Mouse (Mus musculus): ENCODE measurements around the gene Hnrnpa3. TPM values are rescaled to one million over a fixed set of nuclear protein-coding genes. Genes with fewer than 3 reads are reported as not detected.
"Not testable (repeated sequence)": the region's sequence is repeated elsewhere in the genome, so short reads cannot be mapped to it uniquely, and the experiment has no call there.

Hnrnpa3 gene
- polyA plus RNA-seq, 1 experiment from 2014 or later = 384 TPM

GRCm38 (mm10) chr2:75626597-75627440 lies 32.2 kb upstream of the Hnrnpa3 start:
- no peaks in the 10 kb centered on the region for H3K4me1 ChIP-seq
- DNase-seq (ENCODE audit: low spot score) = no peak
- no peak overlapping the region for H3K27ac ChIP-seq (replicated peaks)
- no peak overlapping the region for H3K4me3 ChIP-seq
- H3K9me3 ChIP-seq = no peaks in the 10 kb centered on the region
- 85% methylated on average over 6 of the region's 6 CpGs for WGBS
- no peaks in the 10 kb centered on the region for H3K36me3 ChIP-seq (replicated peaks)
- no peaks in the 10 kb centered on the region for H3K27me3 ChIP-seq (replicated peaks; ENCODE audit: low read depth, poor library complexity, severe bottlenecking)

DNA sequence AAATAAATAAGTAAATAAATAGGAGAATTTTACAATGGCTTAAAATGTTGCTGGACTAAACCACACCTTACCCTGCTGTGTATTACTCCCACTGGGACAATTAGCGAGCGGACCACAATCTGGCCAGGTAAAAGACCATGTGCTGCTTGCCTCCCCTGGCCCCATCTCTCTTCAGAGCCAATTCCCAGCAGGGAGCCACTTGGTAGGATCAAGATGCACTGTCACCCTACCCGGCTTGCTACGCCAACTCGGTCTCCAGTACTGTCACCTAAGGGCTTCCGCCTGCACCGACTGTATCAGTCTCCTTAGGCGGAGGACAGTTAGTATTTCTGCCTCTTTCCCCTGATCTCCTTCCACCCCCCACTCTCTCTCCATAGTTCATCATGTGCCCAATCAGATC lies 30.6 kb upstream of the Hnrnpa3 start:
- H3K27ac ChIP-seq (replicated peaks) = no peak overlapping the region
- no peaks in the 10 kb centered on the region for H3K36me3 ChIP-seq (replicated peaks)
- H3K4me3 ChIP-seq = no peak overlapping the region
- no peaks in the 10 kb centered on the region for H3K27me3 ChIP-seq (replicated peaks; ENCODE audit: low read depth, poor library complexity, severe bottlenecking)
- 0 out of 2 replicates have a peak, but pooled peaks cover 2% of the 10 kb centered on the region for H3K4me1 ChIP-seq
- H3K9me3 ChIP-seq = no peaks in the 10 kb centered on the region
- no peak for DNase-seq (ENCODE audit: low spot score)
- 89% methylated on average over 8 of the region's 8 CpGs for WGBS

DNA sequence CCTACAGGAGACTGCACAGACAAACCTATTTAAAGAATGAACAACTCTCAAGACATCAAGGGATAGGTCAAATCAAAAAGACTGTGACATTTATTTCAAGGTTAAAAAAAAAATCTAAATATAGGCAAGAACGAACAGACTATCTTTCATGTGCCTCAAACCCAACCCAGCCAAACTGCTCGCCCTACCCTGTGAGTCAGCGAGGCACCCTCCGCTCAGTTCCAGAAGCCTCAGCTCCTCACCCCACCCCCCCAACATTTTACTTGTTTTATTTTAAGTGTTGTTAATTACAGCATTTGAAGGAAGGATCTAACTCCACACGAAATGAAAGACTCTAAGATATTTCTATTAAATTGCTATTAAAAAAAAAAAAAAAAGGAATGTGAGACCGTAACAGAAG lies 27.6 kb upstream of the Hnrnpa3 start:
- peaks cover 15% of the 10 kb centered on the region for H3K4me1 ChIP-seq

GRCm38 (mm10) chr2:75632043-75632442 lies 27.0 kb upstream of the Hnrnpa3 start:
- no peaks in the 10 kb centered on the region for H3K9me3 ChIP-seq
- H3K27ac ChIP-seq (replicated peaks) = no peak overlapping the region
- DNase-seq (ENCODE audit: low spot score) = no peak
- no peak overlapping the region for H3K4me3 ChIP-seq
- peaks cover 15% of the 10 kb centered on the region for H3K4me1 ChIP-seq
- 84% methylated on average over 6 of the region's 6 CpGs for whole genome bisulfite sequencing
- no peaks in the 10 kb centered on the region for H3K36me3 ChIP-seq (replicated peaks)
- no peaks in the 10 kb centered on the region for H3K27me3 ChIP-seq (replicated peaks; ENCODE audit: low read depth, poor library complexity, severe bottlenecking)

More for the DNA sequence above, 27.6 kb upstream of the Hnrnpa3 start:
- Histone ChIP-seq H3K27ac (replicated peaks) (no peak overlapping the region), H3K36me3 (replicated peaks) (no peaks in the 10 kb centered on the region), H3K27me3 (replicated peaks; ENCODE audit: low read depth, poor library complexity, severe bottlenecking) (no peaks in the 10 kb centered on the region), H3K9me3 (no peaks in the 10 kb centered on the region), H3K4me3 (no peak overlapping the region)
- DNase-seq (ENCODE audit: low spot score) = no peak
- 84% methylated on average over 6 of the region's 6 CpGs for WGBS

GRCm38 (mm10) chr2:75632721-75633181 lies 26.3 kb upstream of the Hnrnpa3 start:
- Histone ChIP-seq H3K27ac (replicated peaks) (no peak overlapping the region), H3K27me3 (replicated peaks; ENCODE audit: low read depth, poor library complexity, severe bottlenecking) (no peaks in the 10 kb centered on the region), H3K4me3 (no peak overlapping the region), H3K36me3 (replicated peaks) (no peaks in the 10 kb centered on the region), H3K4me1 (peaks cover 15% of the 10 kb centered on the region), H3K9me3 (no peaks in the 10 kb centered on the region)
- DNase-seq (ENCODE audit: low spot score) = no peak
- 90% methylated on average over 12 of the region's 12 CpGs for WGBS

DNA sequence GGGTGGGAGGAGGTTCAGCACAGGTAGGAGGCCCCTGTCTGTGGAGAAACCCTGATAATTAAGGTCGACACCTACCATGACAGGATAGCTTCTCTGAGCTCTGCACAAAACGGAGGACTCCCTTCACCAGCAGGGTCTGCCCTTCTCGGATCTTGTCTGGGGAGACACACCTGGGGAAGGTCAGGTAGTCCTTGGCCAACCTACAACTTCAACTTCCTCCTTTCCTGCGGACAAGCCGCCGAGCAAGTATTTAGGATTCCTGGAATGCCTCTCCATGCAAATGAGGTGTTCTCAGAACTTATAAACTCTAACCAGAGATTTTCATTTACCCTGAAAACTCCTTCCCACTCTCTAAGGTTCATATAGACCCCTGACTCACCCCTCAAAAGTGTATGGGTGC lies 25.7 kb upstream of the Hnrnpa3 start:
- H3K4me1 ChIP-seq = peaks cover 15% of the 10 kb centered on the region
- H3K4me3 ChIP-seq = no peak overlapping the region
- H3K9me3 ChIP-seq = no peaks in the 10 kb centered on the region
- H3K27me3 ChIP-seq (replicated peaks; ENCODE audit: low read depth, poor library complexity, severe bottlenecking) = no peaks in the 10 kb centered on the region
- WGBS = 73% methylated on average over 6 of the region's 6 CpGs
- DNase-seq (ENCODE audit: low spot score) = no peak
- H3K36me3 ChIP-seq (replicated peaks) = no peaks in the 10 kb centered on the region
- H3K27ac ChIP-seq (replicated peaks) = no peak overlapping the region

DNA sequence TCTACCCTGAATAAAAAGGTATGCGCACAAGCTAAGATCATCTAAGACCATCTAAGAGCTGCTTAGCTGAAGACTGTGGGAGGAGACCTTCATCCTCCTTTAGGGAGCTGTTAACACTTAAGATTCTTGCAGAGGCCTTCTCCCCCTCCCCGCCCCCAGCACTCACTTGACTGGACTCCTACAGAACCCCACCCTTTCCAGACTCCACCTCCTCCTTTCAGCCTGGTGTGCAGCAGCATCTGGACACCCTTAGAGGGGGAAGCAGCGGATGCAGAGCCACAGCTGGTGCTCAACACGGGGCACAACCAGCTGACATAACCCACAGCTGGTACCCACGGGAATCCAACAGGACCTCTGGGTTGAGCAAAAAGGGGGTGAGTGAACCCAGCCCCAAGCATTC lies 25.3 kb upstream of the Hnrnpa3 start:
- WGBS = 73% methylated on average over 5 of the region's 5 CpGs
- no peaks in the 10 kb centered on the region for H3K27me3 ChIP-seq (replicated peaks; ENCODE audit: low read depth, poor library complexity, severe bottlenecking)
- no peak overlapping the region for H3K4me3 ChIP-seq
- no peaks in the 10 kb centered on the region for H3K9me3 ChIP-seq
- H3K4me1 ChIP-seq = peaks cover 15% of the 10 kb centered on the region
- H3K27ac ChIP-seq (replicated peaks) = no peak overlapping the region
- DNase-seq (ENCODE audit: low spot score) = no peak
- H3K36me3 ChIP-seq (replicated peaks) = no peaks in the 10 kb centered on the region

DNA sequence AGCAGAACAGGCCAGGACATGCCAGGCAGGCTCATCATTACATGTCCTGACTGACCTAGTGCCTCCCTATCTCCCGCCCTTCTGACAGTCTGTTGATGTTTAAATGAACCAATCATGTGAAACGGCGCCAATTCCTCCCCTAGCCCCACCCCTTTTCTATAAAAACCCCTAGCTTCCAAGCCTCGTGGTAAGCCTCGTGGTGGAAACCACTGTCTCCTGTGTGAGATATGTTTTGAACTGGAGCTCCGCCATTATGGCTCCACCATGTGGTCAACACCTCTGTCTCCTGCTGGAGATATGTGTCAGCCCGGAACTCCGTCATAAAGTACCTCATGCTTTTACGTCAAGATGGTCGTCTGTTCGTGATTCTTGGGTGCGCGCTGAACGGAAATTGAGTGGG lies 24.6 kb upstream of the Hnrnpa3 start:
- H3K4me3 ChIP-seq; H3K27ac ChIP-seq (replicated peaks); H3K36me3 ChIP-seq (replicated peaks); H3K9me3 ChIP-seq; H3K27me3 ChIP-seq (replicated peaks; ENCODE audit: low read depth, poor library complexity, severe bottlenecking); DNase-seq (ENCODE audit: low spot score): not testable (repeated sequence)
- peaks cover 15% of the 10 kb centered on the region for H3K4me1 ChIP-seq
- 93% methylated on average over 14 of the region's 14 CpGs for WGBS

GRCm38 (mm10) chr2:75636261-75637054 lies 22.6 kb upstream of the Hnrnpa3 start:
- Histone ChIP-seq H3K4me3 (no peak overlapping the region), H3K4me1 (peaks cover 15% of the 10 kb centered on the region), H3K36me3 (replicated peaks) (no peaks in the 10 kb centered on the region), H3K27ac (replicated peaks) (no peak overlapping the region), H3K27me3 (replicated peaks; ENCODE audit: low read depth, poor library complexity, severe bottlenecking) (no peaks in the 10 kb centered on the region), H3K9me3 (no peaks in the 10 kb centered on the region)
- 75% methylated on average over 6 of the region's 6 CpGs for WGBS
- DNase-seq (ENCODE audit: low spot score) = no peak

DNA sequence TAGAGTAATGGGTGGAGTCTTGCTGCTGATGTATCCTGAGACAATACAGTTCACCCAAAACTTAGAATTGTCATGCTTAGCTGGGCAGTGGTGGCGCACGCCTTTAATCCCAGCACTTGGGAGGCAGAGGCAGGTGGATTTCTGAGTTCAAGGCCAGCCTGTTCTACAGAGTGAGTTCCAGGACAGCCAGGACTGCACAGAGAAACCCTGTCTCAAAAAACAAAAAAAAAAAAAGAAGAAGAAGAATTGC lies 22.1 kb upstream of the Hnrnpa3 start:
- not testable (repeated sequence) for H3K4me3 ChIP-seq; DNase-seq (ENCODE audit: low spot score); H3K27ac ChIP-seq (replicated peaks); H3K27me3 ChIP-seq (replicated peaks; ENCODE audit: low read depth, poor library complexity, severe bottlenecking); H3K9me3 ChIP-seq; H3K36me3 ChIP-seq (replicated peaks)
- H3K4me1 ChIP-seq = peaks cover 15% of the 10 kb centered on the region
- WGBS = 96% methylated on average over 2 of the region's 2 CpGs

- Histone ChIP-seq H3K36me3 (replicated peaks) (no peaks in the 10 kb centered on the region), H3K9me3 (no peaks in the 10 kb centered on the region), H3K4me3 (no peak overlapping the region), H3K27ac (replicated peaks) (no peak overlapping the region), H3K27me3 (replicated peaks; ENCODE audit: low read depth, poor library complexity, severe bottlenecking) (no peaks in the 10 kb centered on the region), H3K4me1 (peaks cover 15% of the 10 kb centered on the region)
- no peak for DNase-seq (ENCODE audit: low spot score)
Observed at GRCm38 (mm10) chr2:75637361-75637760, 21.7 kb upstream of the Hnrnpa3 start.

DNA sequence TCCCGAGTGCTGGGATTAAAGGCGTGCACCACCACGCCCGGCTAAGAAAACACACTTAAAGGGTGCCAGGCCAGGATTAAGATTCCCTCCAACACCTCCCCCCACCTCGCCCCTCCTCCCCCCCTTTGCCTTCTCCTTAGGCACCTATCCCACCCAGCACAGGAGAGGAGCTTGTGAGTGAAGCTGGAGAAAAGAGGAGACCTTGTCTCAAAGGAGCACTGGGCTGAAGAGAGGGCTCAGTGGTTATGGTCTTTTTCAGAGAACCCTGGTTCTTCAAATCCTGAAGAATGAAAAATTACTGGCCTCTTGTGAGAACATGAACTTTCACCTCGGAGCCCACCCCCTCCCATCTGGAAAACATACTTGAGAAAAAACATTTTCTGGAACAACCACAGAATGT lies 21.2 kb upstream of the Hnrnpa3 start:
- not testable (repeated sequence) for H3K36me3 ChIP-seq (replicated peaks); H3K9me3 ChIP-seq; DNase-seq (ENCODE audit: low spot score); H3K27me3 ChIP-seq (replicated peaks; ENCODE audit: low read depth, poor library complexity, severe bottlenecking); H3K27ac ChIP-seq (replicated peaks); H3K4me3 ChIP-seq
- peaks cover 16% of the 10 kb centered on the region for H3K4me1 ChIP-seq
- WGBS = 87% methylated on average over 6 of the region's 6 CpGs

GRCm38 (mm10) chr2:75639535-75639934 lies 19.5 kb upstream of the Hnrnpa3 start:
- not testable (repeated sequence) for H3K36me3 ChIP-seq (replicated peaks); H3K27ac ChIP-seq (replicated peaks); DNase-seq (ENCODE audit: low spot score); H3K27me3 ChIP-seq (replicated peaks; ENCODE audit: low read depth, poor library complexity, severe bottlenecking); H3K4me3 ChIP-seq; H3K9me3 ChIP-seq
- 56% methylated on average over 12 of the region's 12 CpGs for whole genome bisulfite sequencing
- peaks cover 17% of the 10 kb centered on the region for H3K4me1 ChIP-seq

Measured in embryonic facial prominence, embryonic 10.5 days (tissue).